Mouse (Mus musculus): ENCODE measurements at regions not wholly inside any gene's neighbourhood (a gene's known extent, or its start where the extent isn't known, plus 50 kb on each side); places are given as distances from the start of the nearest gene placed in this dataset.

DNA sequence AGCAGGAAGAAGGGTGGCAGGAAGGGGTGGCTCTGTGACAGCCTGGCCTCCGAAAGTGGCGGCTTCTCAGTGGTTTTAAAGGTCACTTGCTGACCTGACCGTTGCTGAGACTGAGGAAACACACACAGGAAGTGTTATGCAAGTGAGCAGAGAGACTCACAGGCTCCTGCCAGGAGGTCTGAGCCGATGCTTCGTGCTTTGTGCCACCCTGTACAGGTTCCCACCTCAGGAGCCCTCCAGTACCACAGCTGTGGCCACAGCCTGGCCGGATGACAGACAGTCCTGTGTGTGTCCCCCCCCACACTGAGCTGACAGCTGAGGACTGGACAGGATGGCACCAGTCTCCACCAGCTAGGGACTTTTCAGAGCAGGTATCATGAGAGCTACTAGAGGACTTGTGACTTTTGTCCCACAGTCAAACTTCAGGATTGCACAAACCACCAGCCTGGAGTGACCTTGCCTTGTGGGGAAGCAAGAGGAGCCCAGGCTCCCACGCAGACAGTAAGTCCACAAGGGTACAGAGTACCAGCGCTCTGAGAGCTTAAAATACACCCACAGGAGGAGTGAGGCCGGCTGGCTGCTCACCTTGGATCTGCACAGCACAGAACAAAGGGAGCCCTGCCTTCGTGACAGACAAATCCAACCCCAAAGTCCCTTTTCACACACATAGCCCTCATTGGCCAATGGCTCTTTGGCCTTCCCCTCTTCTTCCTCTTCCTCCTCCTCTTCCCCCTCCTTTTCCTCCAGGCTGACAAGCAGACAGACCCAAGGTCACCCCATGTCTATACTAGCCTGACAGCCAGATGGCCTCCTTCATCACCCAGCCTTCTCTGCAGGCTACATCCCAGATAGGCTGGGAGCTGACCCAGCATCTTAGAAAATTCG, 158.1 kb upstream of the Rreb1 start:
- TF ChIP-seq CTCF (IDR thresholded peaks at IDR 0.05; ENCODE audit: extremely low read depth, insufficient read depth, insufficient read length, insufficient replicate concordance) (no peak), POLR2A (IDR thresholded peaks at IDR 0.05; ENCODE audit: low read depth, low read length) (no peak)
- Histone ChIP-seq H3K4me1 (ENCODE audit: control insufficient read depth, insufficient read depth, insufficient read length) (peaks cover 11% of the 10 kb centered on the region; the same call in 1 of the 2 replicates), H3K27ac (ENCODE audit: insufficient read depth, low read length) (peak overlapping the region; percentile 86), H3K4me3 (ENCODE audit: extremely low read depth, insufficient read depth, insufficient read length) (no peak overlapping the region), H3K27me3 (ENCODE audit: control insufficient read depth, insufficient read depth, low read length) (no peaks in the 10 kb centered on the region), H3K36me3 (ENCODE audit: control insufficient read depth, insufficient read depth, low read length) (no peaks in the 10 kb centered on the region)
- peak; percentile 19 to 36 for DNase-seq (ENCODE audit: low read depth in 1 of 2, low spot score in 2 of 2)
- WGBS, result 18% methylated on average over 11 of the region's 11 CpGs

DNA sequence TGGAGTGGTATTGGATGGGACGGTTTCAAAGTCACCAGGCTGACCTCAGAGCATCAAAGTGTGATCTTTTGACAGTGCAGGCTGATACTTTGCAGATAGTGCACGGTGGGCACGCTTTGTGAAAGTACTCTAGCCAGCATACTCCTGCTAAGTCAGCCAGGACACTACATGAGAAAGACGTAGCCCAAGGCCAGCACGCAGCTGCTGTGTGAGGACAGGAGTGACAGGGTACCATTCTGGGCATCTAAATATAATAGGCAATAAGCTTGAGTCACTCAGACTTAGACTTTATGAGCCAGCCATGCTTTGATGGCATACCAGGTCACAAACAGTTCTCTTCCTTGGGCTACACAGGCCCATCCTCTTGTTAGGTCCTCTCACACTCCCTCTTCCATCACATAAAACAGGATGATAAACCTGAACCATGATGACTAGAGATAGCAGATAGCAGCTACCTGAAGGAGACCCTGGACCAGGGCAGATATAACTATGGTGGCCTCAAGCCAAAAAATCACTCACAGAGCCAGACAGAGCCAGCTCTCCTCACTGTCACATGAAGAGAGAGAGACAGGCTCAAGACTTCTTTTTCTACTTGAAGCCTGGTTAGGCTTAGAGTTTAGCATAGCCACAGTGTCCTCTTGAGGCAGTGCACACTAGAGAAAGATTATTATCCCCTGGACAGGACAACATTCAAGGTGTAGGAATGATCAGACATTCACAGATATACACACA, 156.7 kb upstream of the Rreb1 start:
- 89% methylated on average over 5 of the region's 5 CpGs for WGBS

DNA sequence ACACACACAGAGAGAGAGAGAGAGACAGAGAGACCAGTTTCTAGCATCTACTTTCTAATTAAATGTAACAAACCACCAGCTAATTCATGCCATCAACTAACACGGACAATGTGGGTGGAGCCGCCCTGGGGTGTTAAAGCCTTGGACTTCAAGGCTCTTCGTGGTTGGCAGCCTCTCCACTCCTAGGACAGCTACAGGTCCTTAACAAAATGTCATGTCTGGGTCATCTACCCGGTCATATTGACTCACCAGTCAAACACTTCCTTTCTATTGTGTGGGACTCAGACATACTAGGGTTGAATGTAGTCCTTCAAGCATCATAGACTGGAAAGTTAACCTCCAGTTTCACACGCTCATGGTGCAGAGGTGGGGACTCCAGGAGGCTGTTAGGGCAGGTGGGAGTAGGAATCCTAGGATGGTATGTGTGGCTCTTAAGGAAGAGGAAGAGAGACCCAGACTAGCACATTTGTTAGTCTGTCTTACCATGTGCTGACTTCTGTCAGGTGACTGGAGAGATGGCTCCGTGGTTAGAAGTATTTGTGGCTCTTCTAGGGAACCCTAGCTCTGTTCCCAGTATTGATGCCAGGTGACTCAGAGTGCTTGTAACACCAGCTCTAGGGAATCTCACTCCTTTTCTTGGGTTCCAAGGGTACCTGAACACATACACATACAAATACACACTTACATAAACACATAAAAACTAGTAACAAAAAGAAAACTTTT, 155.7 kb upstream of the Rreb1 start:
- no peaks in the 10 kb centered on the region for H3K27me3 ChIP-seq (ENCODE audit: control insufficient read depth, insufficient read depth, low read length)

More for the DNA sequence above, 156.7 kb upstream of the Rreb1 start:
- TF ChIP-seq CTCF (IDR thresholded peaks at IDR 0.05; ENCODE audit: extremely low read depth, insufficient read depth, insufficient read length, insufficient replicate concordance) (no peak), POLR2A (IDR thresholded peaks at IDR 0.05; ENCODE audit: low read depth, low read length) (no peak)
- no peak overlapping the region for H3K4me3 ChIP-seq (ENCODE audit: extremely low read depth, insufficient read depth, insufficient read length)
- H3K27me3 ChIP-seq (ENCODE audit: control insufficient read depth, insufficient read depth, low read length), result no peaks in the 10 kb centered on the region
- H3K36me3 ChIP-seq (ENCODE audit: control insufficient read depth, insufficient read depth, low read length), result no peaks in the 10 kb centered on the region
- no peak for DNase-seq (ENCODE audit: low read depth in 1 of 2, low spot score in 2 of 2)
- no peak overlapping the region for H3K27ac ChIP-seq (ENCODE audit: insufficient read depth, low read length)
- H3K4me1 ChIP-seq (ENCODE audit: control insufficient read depth, insufficient read depth, insufficient read length), result peaks cover 11% of the 10 kb centered on the region; the same call in 1 of the 2 replicates

DNA sequence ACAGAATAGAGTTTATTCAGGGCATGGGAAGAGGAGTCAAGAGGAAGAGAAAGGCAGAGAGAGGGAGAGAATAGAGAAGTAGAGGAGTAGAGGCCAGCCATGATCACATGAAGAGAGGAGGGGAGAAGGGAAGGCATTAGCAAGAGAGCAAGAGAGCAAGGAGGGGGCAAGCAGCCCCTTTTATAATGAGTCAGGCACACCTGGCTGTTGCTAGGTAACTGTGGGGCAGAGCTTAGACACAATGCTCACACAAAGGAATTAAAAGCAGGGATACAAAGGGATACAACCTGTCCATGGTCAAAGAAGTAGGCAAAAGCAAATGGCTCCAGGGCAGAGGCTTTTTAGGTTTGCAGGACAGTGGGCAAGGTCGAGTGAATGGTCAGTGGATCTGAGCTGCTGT, 153.5 kb upstream of the Rreb1 start:
- Histone ChIP-seq H3K36me3 (ENCODE audit: control insufficient read depth, insufficient read depth, low read length) (no peaks in the 10 kb centered on the region), H3K4me1 (ENCODE audit: control insufficient read depth, insufficient read depth, insufficient read length) (peaks cover 7% of the 10 kb centered on the region; the same call in 1 of the 2 replicates), H3K4me3 (ENCODE audit: extremely low read depth, insufficient read depth, insufficient read length) (no peak overlapping the region), H3K27ac (ENCODE audit: insufficient read depth, low read length) (no peak overlapping the region), H3K27me3 (ENCODE audit: control insufficient read depth, insufficient read depth, low read length) (no peaks in the 10 kb centered on the region)
- no peak for TF ChIP-seq POLR2A (IDR thresholded peaks at IDR 0.05; ENCODE audit: low read depth, low read length)
- TF ChIP-seq CTCF (IDR thresholded peaks at IDR 0.05; ENCODE audit: extremely low read depth, insufficient read depth, insufficient read length, insufficient replicate concordance), result no peak
- DNase-seq (ENCODE audit: low read depth in 1 of 2, low spot score in 2 of 2), result no peak
- WGBS, result 85% methylated on average over 1 of the region's 1 CpGs

More for the DNA sequence above, 155.7 kb upstream of the Rreb1 start:
- H3K27ac ChIP-seq (ENCODE audit: insufficient read depth, low read length), result no peak overlapping the region
- H3K4me3 ChIP-seq (ENCODE audit: extremely low read depth, insufficient read depth, insufficient read length), result no peak overlapping the region
- DNase-seq (ENCODE audit: low read depth in 1 of 2, low spot score in 2 of 2), result no peak
- H3K36me3 ChIP-seq (ENCODE audit: control insufficient read depth, insufficient read depth, low read length), result no peaks in the 10 kb centered on the region
- TF ChIP-seq CTCF (IDR thresholded peaks at IDR 0.05; ENCODE audit: extremely low read depth, insufficient read depth, insufficient read length, insufficient replicate concordance) (no peak), POLR2A (IDR thresholded peaks at IDR 0.05; ENCODE audit: low read depth, low read length) (no peak)
- H3K4me1 ChIP-seq (ENCODE audit: control insufficient read depth, insufficient read depth, insufficient read length), result peaks cover 11% of the 10 kb centered on the region; the same call in 1 of the 2 replicates
- WGBS, result 57% methylated on average over 6 of the region's 6 CpGs

GRCm38 (mm10) chr13:37625532-37626235, 152.5 kb upstream of the Rreb1 start:
- H3K36me3 ChIP-seq (ENCODE audit: control insufficient read depth, insufficient read depth, low read length), result no peaks in the 10 kb centered on the region
- no peaks in the 10 kb centered on the region for H3K27me3 ChIP-seq (ENCODE audit: control insufficient read depth, insufficient read depth, low read length)
- TF ChIP-seq POLR2A (IDR thresholded peaks at IDR 0.05; ENCODE audit: low read depth, low read length) (no peak), CTCF (IDR thresholded peaks at IDR 0.05; ENCODE audit: extremely low read depth, insufficient read depth, insufficient read length, insufficient replicate concordance) (no peak)
- 64% methylated on average over 13 of the region's 13 CpGs for WGBS
- H3K4me3 ChIP-seq (ENCODE audit: extremely low read depth, insufficient read depth, insufficient read length), result no peak overlapping the region
- no peak overlapping the region for H3K27ac ChIP-seq (ENCODE audit: insufficient read depth, low read length)
- no peaks in the 10 kb centered on the region for H3K4me1 ChIP-seq (ENCODE audit: control insufficient read depth, insufficient read depth, insufficient read length)
- DNase-seq (ENCODE audit: low read depth in 1 of 2, low spot score in 2 of 2), result no peak
